Mouse (Mus musculus) ES-E14 (cell line): ENCODE measurements at regions not wholly inside any gene's neighbourhood (a gene's known extent, or its start where the extent isn't known, plus 50 kb on each side); places are given as distances from the start of the nearest gene placed in this dataset.

Source experiments
- DNase-seq: peaks from one replicate; pipeline ENCODE4 v3.0.0-alpha.2; 2013; ENCODE audit warnings: low read depth, low spot score
- H3K27ac ChIP-seq: 2 replicates; pipeline ENCODE4 v1.5.1; 2012; ENCODE audit warnings: low read depth, mild to moderate bottlenecking, low read length, moderate library complexity, mixed read lengths; ENCODE audit not compliant: poor library complexity, insufficient read depth, severe bottlenecking
- H3K36me3 ChIP-seq: 2 replicates; pipeline ENCODE4 v1.6.1; 2012; ENCODE audit warnings: mild to moderate bottlenecking, low read length, moderate library complexity, mixed read lengths; ENCODE audit not compliant: control insufficient read depth, poor library complexity, insufficient read depth, severe bottlenecking
- H3K4me1 ChIP-seq, 2 experiments: fragments of 150-350 bp in 1 of 2; sonication (generic) in 1 of 2; 2 replicates each; pipeline ENCODE4 v1.6.1; 2012; ENCODE audit warnings: low read length in 2 of 2, mild to moderate bottlenecking in 1 of 2, mixed read lengths in 1 of 2; ENCODE audit not compliant: control insufficient read depth in 2 of 2, insufficient read depth in 2 of 2, poor library complexity in 1 of 2
- H3K4me3 ChIP-seq, 2 experiments: fragments of 150-350 bp in 1 of 2; sonication (generic) in 1 of 2; 2 replicates each; pipeline ENCODE4 v1.5.1; 2012; ENCODE audit warnings: low read length in 2 of 2, low read depth in 1 of 2, mild to moderate bottlenecking in 1 of 2, mixed read lengths in 1 of 2; ENCODE audit not compliant: insufficient read depth in 1 of 2, poor library complexity in 1 of 2, severe bottlenecking in 1 of 2
- H3K9ac ChIP-seq: 2 replicates; pipeline ENCODE4 v1.6.1; 2012; ENCODE audit warnings: low read depth, mild to moderate bottlenecking, low read length, mixed read lengths; ENCODE audit not compliant: poor library complexity, insufficient read depth, severe bottlenecking
- H3K9me3 ChIP-seq: fragments of 150-350 bp; sonication (generic); 2 replicates; pipeline ENCODE4 v1.6.1; 2012; ENCODE audit warnings: low read depth, mild to moderate bottlenecking, low read length; ENCODE audit not compliant: control insufficient read depth, insufficient read depth
- CHD2 ChIP-seq: IDR thresholded peaks from 2 replicates; pipeline ENCODE4 v1.6.1; 2014; ENCODE audit warnings: mild to moderate bottlenecking, low read depth, low read length, inconsistent platforms
- HCFC1 ChIP-seq: IDR thresholded peaks from 2 replicates; pipeline ENCODE4 v1.6.1; 2012; ENCODE audit warnings: low read length, inconsistent platforms, borderline replicate concordance; ENCODE audit not compliant: insufficient read depth
- MAFK ChIP-seq: IDR thresholded peaks from 2 replicates; pipeline ENCODE4 v1.6.1; 2014; ENCODE audit warnings: mild to moderate bottlenecking, low read depth, low read length, inconsistent platforms; ENCODE audit not compliant: insufficient read depth
- ZC3H11A ChIP-seq: IDR thresholded peaks from 2 replicates; pipeline ENCODE4 v1.6.1; 2012; ENCODE audit warnings: low read depth, mild to moderate bottlenecking, inconsistent platforms, low read length, borderline replicate concordance
- ZNF384 ChIP-seq: IDR thresholded peaks from 2 replicates; pipeline ENCODE4 v1.6.1; 2012; ENCODE audit warnings: low read depth, low read length, inconsistent platforms
- in situ Hi-C, 2 experiments: fragments of 600-800 bp; cut with MboI; formaldehyde crosslinking; loops; one replicate each; pipeline ENCODE4 v1.15.1; 2025; ENCODE audit warnings: low sequenced_read_pairs in 2 of 2, inconsistent platforms in 1 of 2; ENCODE audit not compliant: unreplicated experiment in 2 of 2

GRCm38 (mm10) chr9:41801376-41801775 lies 322.7 kb downstream of the Sorl1 start:
- Histone ChIP-seq H3K36me3 (no peaks in the 10 kb centered on the region), H3K4me3 (no peak overlapping the region), H3K9ac (no peak overlapping the region), H3K27ac (no peak overlapping the region), H3K9me3 (no peaks in the 10 kb centered on the region), H3K4me1 (no peaks in the 10 kb centered on the region)
- TF ChIP-seq MAFK (no peak), HCFC1 (no peak), CHD2 (no peak), ZC3H11A (no peak), ZNF384 (no peak)
- in situ Hi-C loops = no loop called here
- DNase-seq = no peak

- H3K9ac ChIP-seq = no peak overlapping the region
- no peak overlapping the region for H3K27ac ChIP-seq
- no peaks in the 10 kb centered on the region for H3K36me3 ChIP-seq
- H3K9me3 ChIP-seq = no peaks in the 10 kb centered on the region
- TF ChIP-seq CHD2 (no peak), MAFK (no peak), ZC3H11A (no peak), ZNF384 (no peak), HCFC1 (no peak)
- in situ Hi-C loops = no loop called here
- peaks cover 0 to 2% of the 10 kb centered on the region in 2 experiments; a peak in 1 of 4 replicates for H3K4me1 ChIP-seq
- DNase-seq = no peak
- no peak overlapping the region for H3K4me3 ChIP-seq
These were observed 331.3 kb downstream of the Sorl1 start for GRCm38 (mm10) chr9:41792830-41793213.

- DNase-seq = no peak
- Histone ChIP-seq H3K27ac (no peak overlapping the region), H3K4me1 (peaks cover 0 to 2% of the 10 kb centered on the region in 2 experiments; a peak in 1 of 4 replicates)
These were observed 331.8 kb downstream of the Sorl1 start for GRCm38 (mm10) chr9:41792173-41792829.

GRCm38 (mm10) chr9:41791501-41792172 lies 332.5 kb downstream of the Sorl1 start:
- in situ Hi-C loops = no loop called here
- no peak overlapping the region for H3K27ac ChIP-seq
- TF ChIP-seq ZNF384 (no peak), MAFK (no peak), ZC3H11A (no peak), CHD2 (no peak), HCFC1 (no peak)

More at GRCm38 (mm10) chr9:41792173-41792829, 331.8 kb downstream of the Sorl1 start:
- TF ChIP-seq CHD2 (no peak), HCFC1 (no peak), ZC3H11A (no peak), MAFK (no peak), ZNF384 (no peak)
- no peak overlapping the region for H3K9ac ChIP-seq
- no peaks in the 10 kb centered on the region for H3K9me3 ChIP-seq
- in situ Hi-C loops = no loop called here
- no peaks in the 10 kb centered on the region for H3K36me3 ChIP-seq
- H3K4me3 ChIP-seq = no peak overlapping the region

More at GRCm38 (mm10) chr9:41791501-41792172, 332.5 kb downstream of the Sorl1 start:
- Histone ChIP-seq H3K4me3 (no peak overlapping the region), H3K9ac (no peak overlapping the region), H3K9me3 (no peaks in the 10 kb centered on the region), H3K4me1 (peaks cover 0 to 2% of the 10 kb centered on the region in 2 experiments; a peak in 1 of 4 replicates), H3K36me3 (no peaks in the 10 kb centered on the region)
- no peak for DNase-seq
